Mouse (Mus musculus) heart, adult 18-20 months (tissue): Measurements from ENCODE around the gene Yju2. TPM values are rescaled to one million over a fixed set of nuclear protein-coding genes. Genes with fewer than 3 reads are reported as not detected.

Experiments used
- DNase-seq, 2 experiments: peaks; one replicate each; pipeline ENCODE4 v3.0.0; 2021 to 2022; ENCODE audit warnings: mixed read lengths in 1 of 2
- total RNA-seq, 2 experiments: library from RNA; stranded (reverse); gene quantifications; 2 replicates each; pipeline ENCODE4 v1.2.3; 2021

Gene Yju2
- total RNA-seq, 2 experiments from 2014 or later, result 7.5 to 8.6 TPM

DNA sequence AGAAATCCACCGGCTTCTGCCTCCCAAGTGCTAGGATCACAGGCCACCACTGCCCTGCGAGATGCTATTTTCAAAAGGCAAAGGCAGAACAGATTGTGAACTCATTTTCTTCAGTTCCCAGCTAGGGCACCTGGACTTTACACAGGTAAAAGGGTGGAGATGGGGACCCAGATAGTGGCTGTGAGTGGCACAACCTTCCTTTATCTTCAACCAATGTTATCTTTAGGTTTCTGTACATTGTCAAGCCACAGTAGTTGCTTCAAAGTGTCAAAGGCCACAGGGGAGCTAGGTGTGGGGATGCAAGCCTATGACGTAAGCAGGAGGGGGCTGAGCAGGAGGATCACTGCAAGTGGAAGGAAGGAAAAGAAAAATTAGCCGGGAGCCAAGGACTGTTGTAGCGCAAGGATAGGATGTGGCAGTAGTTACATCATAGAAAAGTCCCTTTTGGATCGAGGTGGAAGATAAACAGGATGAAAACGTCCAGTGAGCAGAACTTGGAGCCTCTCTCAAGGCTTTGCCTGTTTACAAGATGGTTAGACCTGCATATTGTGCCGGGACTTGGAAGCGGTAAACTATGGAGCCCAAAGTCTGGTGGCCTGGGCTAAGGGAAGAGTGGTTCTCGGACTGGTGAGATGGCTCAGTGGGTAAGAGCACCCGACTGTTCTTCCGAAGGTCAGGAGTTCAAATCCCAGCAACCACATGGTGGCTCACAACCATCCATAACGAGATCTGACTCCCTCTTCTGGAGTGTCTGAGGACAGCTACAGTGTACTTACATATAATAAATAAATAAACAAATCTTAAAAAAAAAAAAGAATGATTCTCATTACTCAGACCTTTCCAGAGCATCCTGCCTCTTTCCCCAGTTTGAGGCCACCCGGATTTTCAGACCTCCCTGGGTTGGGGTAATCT lies 48.8 kb downstream of the Yju2 start:
- DNase-seq, result no peak

GRCm38 (mm10) chr17:56008356-56009087 lies 49.6 kb downstream of the Yju2 start:
- peak; percentile 94 to 97 for DNase-seq

- peak; percentile 94 to 96 for DNase-seq
Observed at GRCm38 (mm10) chr17:56009088-56009961, 50.4 kb downstream of the Yju2 start.

- DNase-seq, result no peak
Observed at GRCm38 (mm10) chr17:56009962-56010240, 51.0 kb downstream of the Yju2 start.

- DNase-seq, result no peak
Observed at GRCm38 (mm10) chr17:56010255-56010654, 51.4 kb downstream of the Yju2 start.

DNA sequence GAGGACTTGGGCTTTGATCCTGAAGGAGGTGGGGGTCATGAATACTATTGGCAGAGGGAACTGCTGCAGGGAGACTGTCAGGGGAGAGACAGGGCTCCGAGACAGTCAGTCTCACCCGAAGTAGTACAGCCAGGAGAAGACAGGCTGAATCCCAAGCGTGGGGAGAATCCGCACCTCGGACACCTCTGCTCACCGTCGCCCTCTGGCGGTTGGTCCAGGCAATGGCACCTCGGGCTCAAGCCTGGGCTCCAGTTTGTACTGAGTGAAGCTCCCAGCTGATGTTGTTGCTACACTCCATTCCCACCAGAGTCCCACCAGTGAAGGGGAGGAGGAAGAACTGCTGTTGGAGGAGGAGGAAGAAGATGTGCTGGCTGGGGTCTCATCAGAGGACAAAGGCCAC lies 51.8 kb downstream of the Yju2 start:
- peak; percentile 68 to 90 for DNase-seq

GRCm38 (mm10) chr17:56011441-56011840 lies 52.5 kb downstream of the Yju2 start:
- DNase-seq, result no peak

GRCm38 (mm10) chr17:56015293-56015692 lies 56.4 kb downstream of the Yju2 start:
- no peak for DNase-seq

DNA sequence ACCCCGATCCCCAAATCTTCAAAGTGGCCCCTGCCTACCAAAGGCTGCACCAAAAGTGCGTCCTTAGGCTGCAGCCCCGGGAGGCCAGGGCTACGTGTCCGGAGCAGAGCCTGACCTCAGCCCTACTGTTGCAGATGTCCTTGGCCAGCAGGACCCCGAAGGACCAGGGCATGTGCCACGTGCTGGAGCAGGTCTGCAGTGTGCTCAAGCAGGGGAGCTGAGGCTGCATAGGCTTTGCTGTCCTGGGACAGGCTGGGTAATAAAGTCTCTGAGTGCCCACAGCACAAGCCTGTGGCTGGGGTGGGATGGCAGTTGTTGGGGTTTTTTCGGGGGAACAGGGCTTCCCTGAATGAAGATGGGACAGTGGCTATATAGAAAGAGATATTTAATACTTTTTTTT lies 57.5 kb downstream of the Yju2 start:
- no peak for DNase-seq

DNA sequence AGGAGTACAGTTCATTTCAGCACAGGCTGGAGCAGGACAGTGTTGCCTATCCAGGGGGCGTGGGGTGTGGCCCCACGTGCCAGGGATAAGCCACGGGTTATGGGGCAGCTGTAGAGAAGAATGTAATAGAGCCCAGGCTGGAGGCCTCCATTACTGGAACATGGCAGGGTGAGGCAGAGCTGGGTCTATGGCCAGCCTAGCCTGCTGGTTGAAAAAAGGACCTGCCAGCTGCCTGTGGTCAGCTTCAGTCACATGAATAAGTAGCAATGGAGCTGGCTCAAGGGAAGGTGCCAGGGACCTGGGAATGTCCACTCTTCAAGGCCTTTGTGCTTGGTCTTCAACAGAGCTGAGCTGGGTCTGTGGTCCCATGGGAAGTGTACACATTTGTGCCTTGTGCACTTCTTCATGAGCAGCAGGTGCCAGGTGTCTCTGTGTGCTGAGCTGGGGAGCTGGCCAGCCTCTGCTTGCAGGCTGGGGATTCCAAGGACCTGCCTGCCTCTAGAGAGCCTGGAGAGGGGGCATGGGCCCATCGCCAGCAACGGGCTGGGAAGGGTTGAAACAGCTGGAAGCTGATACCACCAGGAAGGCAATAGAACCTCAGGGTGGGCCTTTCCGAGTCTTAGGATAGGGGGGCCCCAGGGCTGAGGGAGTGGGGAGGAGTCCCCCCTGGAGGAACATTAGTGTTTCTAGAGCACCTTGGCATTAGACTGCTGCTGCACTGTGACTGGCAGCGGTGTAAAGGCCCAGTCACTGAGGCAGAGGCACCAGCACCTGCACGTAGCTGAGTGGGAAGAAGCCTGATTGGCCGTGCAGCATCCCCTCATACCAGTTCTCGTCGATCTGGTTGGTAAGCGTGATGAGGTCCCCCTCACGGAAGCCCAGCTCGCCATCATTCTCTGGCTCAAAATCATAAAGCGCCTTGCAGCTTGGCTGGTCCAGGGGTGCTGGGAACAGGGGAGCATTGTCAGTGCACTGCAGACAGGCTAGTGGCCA lies 58.2 kb downstream of the Yju2 start:
- no peak for DNase-seq

GRCm38 (mm10) chr17:56017848-56018247 lies 58.9 kb downstream of the Yju2 start:
- no peak for DNase-seq

Other genes starting within 250 kb of the Yju2 start
- gene Pot1b, start 246.5 kb upstream of the Yju2 start, total RNA-seq, result 1 to 10 TPM; 3.2 TPM
- gene Adgre4, start 209.1 kb upstream of the Yju2 start, total RNA-seq, result under 1 TPM; 0.64 to 0.67 TPM
- 1 to 10 TPM; 3.1 to 4.9 TPM for gene Zfp119a, start 80.2 kb upstream of the Yju2 start, total RNA-seq
- 1 to 10 TPM; 4.5 to 4.9 TPM for gene Zfp959, start 67.0 kb upstream of the Yju2 start, total RNA-seq
- 1 to 10 TPM; 2.4 TPM for gene Zfp119b, start 9.6 kb upstream of the Yju2 start, total RNA-seq
- gene Ebi3, start 6.5 kb upstream of the Yju2 start, total RNA-seq, result 1 to 10 TPM in 1 of 2 experiments, under 1 TPM in 1; 0.69 to 1.1 TPM
- 1 to 10 TPM; 1.1 to 1.9 TPM for gene Shd, start 11.4 kb downstream of the Yju2 start, total RNA-seq
- gene Fsd1, start 27.4 kb downstream of the Yju2 start, total RNA-seq, result not detected
- gene Stap2, start 46.5 kb downstream of the Yju2 start, total RNA-seq, result 10 to 100 TPM; 12.3 to 12.9 TPM
- 10 to 100 TPM; 59.7 to 60.5 TPM for gene Mpnd, start 46.6 kb downstream of the Yju2 start, total RNA-seq
- gene Sh3gl1, start 77.5 kb downstream of the Yju2 start, total RNA-seq, result 10 to 100 TPM; 11.7 to 13.7 TPM
- 1 to 10 TPM; 1.1 to 1.3 TPM for gene Chaf1a, start 81.3 kb downstream of the Yju2 start, total RNA-seq
- gene Ubxn6, start 115.9 kb downstream of the Yju2 start, total RNA-seq, result 10 to 100 TPM; 51.4 to 57.0 TPM
- 10 to 100 TPM; 30.6 to 37.2 TPM for gene Hdgfl2, start 120.5 kb downstream of the Yju2 start, total RNA-seq
- 100 to 1,000 TPM; 118 to 175 TPM for gene Plin4, start 150.7 kb downstream of the Yju2 start, total RNA-seq
- gene Plin5, start 158.5 kb downstream of the Yju2 start, total RNA-seq, result 100 to 1,000 TPM; 166 TPM
- 10 to 100 TPM; 56.2 to 65.4 TPM for gene Lrg1, start 162.9 kb downstream of the Yju2 start, total RNA-seq
- 10 to 100 TPM; 12.5 to 13.5 TPM for gene Sema6b, start 181.2 kb downstream of the Yju2 start, total RNA-seq
- 1 to 10 TPM; 1.3 to 1.5 TPM for gene Tnfaip8l1, start 203.4 kb downstream of the Yju2 start, total RNA-seq
- gene Mydgf, start 224.8 kb downstream of the Yju2 start, total RNA-seq, result 10 to 100 TPM; 25.4 to 26.1 TPM